18 mouse cellular contexts compared by ENCODE assay signal in genomic region chr8:75013557-75013956, GRCm38 (mm10).
"Had no signal": no experiment of that assay in that cellular context is flagged by ENCODE, and none has a peak within 500 bp of the region (broad histone marks: within the 10 kb centered on the region; RNA-seq: fewer than 3 reads in every experiment).

No protein-coding gene starts in this region.

- H3K4me3 ChIP-seq: layer of hippocampus, adult 2 months; liver, embryonic 13.5 days; midbrain, embryonic 10.5 days; neural tube, embryonic 12.5 days; neural tube, embryonic 15.5 days; stomach, embryonic 15.5 days had no signal

- H3K4me1 ChIP-seq: neural tube, embryonic 12.5 days; neural tube, embryonic 15.5 days; stomach, embryonic 15.5 days had no signal

- H3K4me2 ChIP-seq: liver, embryonic 13.5 days; neural tube, embryonic 12.5 days; neural tube, embryonic 15.5 days; stomach, embryonic 15.5 days had no signal

- H3K27me3 ChIP-seq: liver, embryonic 13.5 days; neural tube, embryonic 12.5 days; neural tube, embryonic 15.5 days; stomach, embryonic 15.5 days had no signal

- H3K9me3 ChIP-seq: liver, embryonic 13.5 days; midbrain, embryonic 10.5 days; neural tube, embryonic 12.5 days; neural tube, embryonic 15.5 days; stomach, embryonic 15.5 days had no signal

- H3K27ac ChIP-seq: kidney, postnatal 0 days; layer of hippocampus, adult 2 months; liver, embryonic 13.5 days; midbrain, embryonic 10.5 days; neural tube, embryonic 12.5 days; neural tube, embryonic 15.5 days; stomach, embryonic 15.5 days had no signal

- DNase-seq: kidney, adult 2 months; kidney, postnatal 25 days; layer of hippocampus, adult 9-11 months; liver, embryonic 13.5 days; lung, adult 2 months; lung, postnatal 14 days; lung, postnatal 4 days; midbrain, embryonic 14.5 days; right cerebral cortex, adult 18-20 months; right cerebral cortex, postnatal 14 days; right cerebral cortex, postnatal 4 days; thymus, postnatal 36 days had no signal

- H3K9ac ChIP-seq: liver, embryonic 13.5 days; neural tube, embryonic 12.5 days; neural tube, embryonic 15.5 days; stomach, embryonic 15.5 days had no signal
